Mouse (Mus musculus) megakaryocyte-erythroid progenitor cell, adult 5-6 weeks (primary cell): Measurements from ENCODE around the gene Cchcr1. TPM values are rescaled to one million over a fixed set of nuclear protein-coding genes. Genes with fewer than 3 reads are reported as not detected.

Source experiments
- ATAC-seq: replicated peaks from 2 replicates; pipeline ENCODE4 v1.8.0; 2016; ENCODE audit warnings: mild to moderate bottlenecking, inconsistent platforms; ENCODE audit not compliant: severe bottlenecking, poor library complexity, low FRiP score, low TSS enrichment
- total RNA-seq, 2 experiments: library from RNA; stranded (forward) in 1 of 2; stranded (reverse) in 1 of 2; fragments of 200-1000, 215-1000 nt in 1 of 2; fragments of >200 nt in 1 of 2; fragmentation: Nextera tagmentation in 1 of 2; gene quantifications; 2 replicates each; pipeline ENCODE4 v1.2.3; 2014 to 2017

Cchcr1 gene
- total RNA-seq, 2 experiments from 2014 or later: 13.3 to 24.6 TPM

DNA sequence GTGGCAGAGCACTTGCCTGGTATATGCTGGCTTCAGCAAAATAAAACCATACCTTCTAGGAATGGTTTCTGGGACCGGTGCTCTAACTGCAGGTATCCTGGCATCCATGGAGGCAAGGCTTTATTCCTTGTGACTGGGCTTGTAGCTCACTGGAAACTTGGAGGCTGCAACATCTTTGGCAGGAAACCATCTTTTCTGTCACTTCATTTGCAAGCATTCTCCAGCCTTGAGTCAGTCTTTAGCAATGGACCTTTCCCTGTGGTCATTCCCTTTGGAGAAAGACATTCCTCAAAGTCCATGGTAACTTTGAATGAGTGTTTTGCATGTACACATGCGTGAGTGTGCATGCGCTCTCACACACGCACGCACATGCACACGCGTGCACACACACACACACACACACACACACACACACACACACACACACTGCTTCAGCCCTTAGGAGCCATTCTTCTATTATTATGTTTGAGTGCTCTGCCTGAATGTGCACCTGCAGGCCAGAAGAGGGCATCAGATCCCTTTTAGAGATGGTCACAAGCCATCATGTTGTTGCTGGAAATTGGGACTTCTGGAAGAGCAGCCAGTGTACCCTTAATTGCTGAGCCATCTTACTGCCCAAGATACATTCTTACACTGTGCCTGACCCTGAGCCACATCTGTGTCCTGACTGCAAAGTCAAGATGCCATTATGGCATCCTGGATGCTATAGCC is 3.8 kb upstream of the Cchcr1 start:
- no peak for ATAC-seq

DNA sequence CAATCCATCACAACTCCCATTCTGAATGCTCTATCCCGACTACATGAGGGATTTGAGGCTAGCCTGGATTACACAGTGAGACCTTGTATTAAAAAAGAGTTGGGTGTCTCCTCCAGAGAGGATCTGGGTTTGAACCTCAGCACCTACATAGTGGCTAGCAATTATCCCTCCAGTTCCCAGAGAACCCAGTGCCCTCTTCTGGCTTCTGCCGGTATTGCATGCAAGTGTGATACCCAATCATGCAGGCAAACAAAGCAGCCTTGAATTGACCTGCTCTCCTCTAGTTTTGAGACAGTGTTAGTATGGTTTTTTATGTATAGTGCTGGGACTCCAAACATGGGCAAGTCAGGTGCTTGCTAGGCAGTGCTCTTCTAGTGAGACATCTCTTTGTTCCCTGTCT is 3.0 kb upstream of the Cchcr1 start:
- no peak; the same call in 1 of the 2 replicates for ATAC-seq

DNA sequence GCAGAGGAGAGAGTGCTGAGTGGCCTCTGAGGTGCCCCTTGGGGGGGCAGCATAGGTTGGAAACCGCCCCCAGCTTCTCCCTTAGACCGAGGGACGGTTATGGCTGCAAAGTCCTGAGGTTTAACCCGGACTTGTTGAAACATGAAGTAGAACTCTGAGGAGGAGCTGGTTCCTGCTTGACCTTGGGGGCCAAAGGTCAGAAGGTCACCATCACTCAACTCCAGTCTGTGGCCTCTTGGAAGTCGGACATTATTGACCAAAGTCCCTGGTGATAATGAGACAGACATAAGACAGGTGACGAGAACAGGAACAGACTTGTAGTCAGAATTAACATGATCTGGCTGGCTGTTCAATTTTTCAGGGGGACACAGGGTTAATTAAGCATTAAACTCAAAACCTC is 2.1 kb upstream of the Cchcr1 start:
- no peak for ATAC-seq

DNA sequence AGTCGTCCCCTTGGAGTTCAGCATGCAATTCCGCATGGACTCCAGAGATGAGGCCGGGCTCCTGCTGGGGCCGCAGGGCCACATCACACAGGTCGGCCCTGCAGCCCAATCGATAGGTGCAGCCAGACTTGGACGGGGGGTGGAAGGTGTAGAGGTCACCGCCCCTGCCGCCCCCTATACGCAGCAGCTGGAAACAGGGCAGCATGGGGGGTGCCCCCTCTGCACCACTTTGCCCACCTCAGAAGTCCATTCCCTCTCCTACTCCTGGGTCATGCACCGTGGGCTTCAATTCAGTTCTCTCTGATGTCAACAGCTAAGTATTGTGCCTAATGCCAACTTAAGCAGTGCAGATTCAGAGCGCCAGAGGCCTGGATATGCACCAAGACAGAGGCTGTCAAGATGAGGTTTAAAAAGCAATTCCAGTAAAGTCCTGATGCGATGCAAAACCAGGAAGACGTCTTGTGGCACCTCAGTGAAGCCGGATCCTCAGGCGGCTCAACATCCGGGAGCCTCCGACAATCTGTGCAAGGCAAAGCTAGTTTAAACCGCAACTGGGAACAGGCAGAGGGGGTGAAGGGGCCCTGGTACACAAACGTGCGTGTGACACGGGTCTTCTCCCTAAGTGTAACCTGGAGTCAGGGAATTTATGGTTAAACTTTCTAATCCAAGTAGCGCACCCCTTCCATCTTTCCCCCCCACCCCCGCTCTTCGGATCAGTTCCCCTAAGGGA is 824 bp upstream of the Cchcr1 start:
- ATAC-seq: no peak

DNA sequence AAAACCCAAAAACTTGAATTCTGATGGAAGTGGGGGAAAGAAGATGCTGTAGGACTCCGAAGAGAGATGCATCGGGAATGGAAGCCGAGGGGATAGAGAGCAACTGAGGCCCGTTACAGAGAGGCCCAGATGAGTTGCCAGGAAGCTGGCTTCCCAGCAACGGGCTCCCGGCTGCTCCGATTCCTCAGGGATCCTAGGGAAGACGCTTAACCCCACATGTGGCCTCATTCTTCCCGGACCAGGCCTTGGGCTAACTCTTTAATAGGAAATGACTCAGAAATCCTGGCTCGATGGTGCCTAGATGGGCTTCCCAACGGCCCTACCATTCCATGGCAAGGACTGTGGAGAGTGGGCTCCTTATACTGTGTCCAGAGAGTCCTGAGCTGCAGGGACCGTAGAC is 626 bp downstream of the Cchcr1 start:
- no peak for ATAC-seq

DNA sequence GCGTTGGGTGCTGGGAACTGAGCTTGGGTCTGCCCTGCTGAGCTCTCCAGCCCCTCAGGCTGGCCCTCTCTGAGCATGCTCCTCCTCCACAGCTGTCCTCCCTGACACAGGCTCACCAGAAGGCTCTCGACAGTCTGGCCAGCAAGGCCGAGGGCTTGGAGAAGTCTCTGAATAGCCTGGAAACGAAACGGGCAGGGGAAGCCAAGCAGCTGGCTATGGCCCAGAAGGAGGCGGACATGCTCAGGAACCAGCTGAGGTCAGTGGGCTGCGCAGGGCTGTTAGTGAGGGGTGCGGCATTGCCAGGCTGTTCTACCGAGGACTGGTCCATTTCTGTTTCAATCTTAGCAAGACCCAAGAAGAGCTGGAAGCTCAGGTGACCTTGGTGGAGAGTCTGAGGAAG is 7.5 kb downstream of the Cchcr1 start:
- no peak for ATAC-seq

DNA sequence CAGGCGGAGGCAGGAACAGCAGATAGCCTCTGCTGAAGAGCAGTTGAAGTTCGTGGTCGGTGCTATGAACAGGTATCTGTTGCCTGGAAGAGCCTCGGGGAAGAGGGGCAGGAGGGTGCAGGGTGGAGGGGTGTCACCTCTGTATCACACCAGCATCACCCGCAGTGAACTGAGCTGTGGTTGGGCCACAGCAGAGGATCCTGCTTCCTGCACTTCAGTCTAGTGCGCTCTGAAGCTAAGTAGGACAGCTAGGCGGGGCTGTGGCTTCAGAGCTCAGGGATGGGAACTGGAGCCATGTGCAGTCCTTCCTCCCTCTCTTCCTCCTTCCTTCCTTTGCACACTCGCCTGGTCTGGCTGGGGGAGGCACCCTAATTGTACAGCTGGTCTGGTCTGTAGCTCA is 9.7 kb downstream of the Cchcr1 start:
- ATAC-seq: no peak

DNA sequence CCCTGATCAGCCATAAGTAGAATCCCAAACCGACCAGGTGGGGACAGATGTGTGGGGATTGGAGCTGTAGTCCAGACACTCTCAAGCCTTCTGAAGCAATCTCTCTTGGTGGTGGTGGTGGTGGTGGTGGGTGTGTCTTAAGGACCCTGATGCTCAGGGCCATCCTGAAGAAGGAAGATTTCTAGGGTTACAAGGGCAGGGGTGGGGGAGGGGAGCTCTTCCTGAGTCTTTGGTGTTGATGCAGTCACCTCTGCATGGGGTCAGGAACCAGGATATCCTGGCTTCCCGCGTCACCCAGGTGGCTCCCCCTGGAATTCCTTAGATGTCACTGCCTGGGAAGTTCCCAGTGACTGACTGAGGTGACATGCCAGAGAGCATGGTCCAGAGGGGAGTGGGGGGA is 15.5 kb downstream of the Cchcr1 start:
- ATAC-seq: no peak

DNA sequence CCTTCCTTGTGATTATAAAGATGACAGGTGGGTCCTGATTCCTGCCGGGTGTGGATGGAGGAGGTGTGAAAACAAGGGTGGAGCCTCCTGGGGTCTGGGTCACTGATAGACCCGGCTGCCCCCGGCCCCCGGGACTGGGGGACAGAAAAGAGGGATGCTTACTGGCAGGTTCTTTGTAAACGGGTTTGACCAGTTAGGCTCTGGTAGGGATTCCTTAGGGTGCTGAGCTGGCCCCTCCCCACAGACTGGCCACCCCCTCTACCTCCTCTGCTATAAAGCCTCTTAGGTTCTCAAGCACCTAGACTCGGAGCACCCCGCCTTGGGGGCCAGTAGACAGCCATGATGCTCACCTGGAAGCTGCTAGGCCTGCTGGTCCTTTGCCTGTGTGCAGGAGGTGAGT is 16.0 kb downstream of the Cchcr1 start, which contains the start of gene Psors1c2:
Psors1c2 (plus strand) TSS at position 301 of the 400 bp plus-strand sequence.
- ATAC-seq: no peak

DNA sequence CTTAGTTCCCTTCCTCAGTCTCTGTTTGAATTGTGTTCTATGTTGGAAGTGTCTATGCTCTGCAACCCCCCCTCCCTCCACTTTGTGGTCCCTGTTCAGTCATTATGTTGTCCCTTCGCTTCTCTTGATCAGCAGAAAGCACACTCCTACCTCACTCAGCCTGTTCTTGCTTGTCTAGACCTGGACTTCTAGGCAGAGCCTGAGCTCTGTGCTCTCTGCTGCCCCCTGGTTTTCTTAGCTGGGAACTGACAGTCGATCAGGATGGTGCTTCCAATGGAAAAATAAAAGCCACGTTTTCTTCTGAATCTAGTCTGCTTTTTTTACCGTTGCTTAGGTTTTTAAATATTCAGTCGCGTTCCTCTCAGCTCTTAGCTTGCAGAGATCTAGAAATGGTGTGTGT is 17.4 kb downstream of the Cchcr1 start:
- ATAC-seq: peak; percentile 81

DNA sequence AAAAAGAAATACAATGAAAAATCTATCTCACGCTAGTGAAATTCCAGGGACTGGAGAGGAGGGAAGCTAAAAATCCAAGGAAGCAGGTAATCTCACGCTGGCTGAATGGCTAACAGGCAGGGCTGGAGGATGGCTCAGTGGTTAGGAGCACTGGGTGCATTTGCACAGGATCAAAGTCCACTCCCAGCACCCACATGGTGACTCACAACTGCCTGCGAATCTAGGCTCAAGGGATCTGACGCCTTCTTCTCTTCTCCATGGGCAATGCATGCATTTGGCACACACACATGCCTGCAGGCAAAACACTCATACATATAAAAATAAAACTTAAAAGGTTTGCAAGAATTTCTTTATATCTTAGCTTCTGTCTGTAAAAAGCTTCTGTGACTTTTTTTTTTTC is 20.5 kb downstream of the Cchcr1 start:
- ATAC-seq: no peak

DNA sequence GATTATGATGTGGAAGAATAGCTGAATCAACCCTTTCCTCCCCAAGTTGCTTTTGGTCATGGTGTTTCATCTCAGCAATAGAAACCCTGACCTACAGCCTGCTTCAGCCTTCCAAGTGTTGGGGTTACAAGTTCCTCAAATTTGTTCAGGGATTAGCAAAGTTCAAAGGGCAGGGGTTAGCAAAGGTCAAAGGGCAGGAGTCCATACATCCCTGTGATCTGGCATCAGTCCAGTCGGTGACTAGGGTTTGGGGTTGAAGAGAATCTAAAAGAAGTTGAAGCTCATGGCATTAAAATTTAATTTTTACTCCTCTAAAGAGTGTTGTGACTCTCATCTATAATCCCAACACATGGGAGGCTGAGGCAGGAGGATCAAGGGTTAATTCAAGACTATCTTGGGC is 21.6 kb downstream of the Cchcr1 start:
- no peak for ATAC-seq

DNA sequence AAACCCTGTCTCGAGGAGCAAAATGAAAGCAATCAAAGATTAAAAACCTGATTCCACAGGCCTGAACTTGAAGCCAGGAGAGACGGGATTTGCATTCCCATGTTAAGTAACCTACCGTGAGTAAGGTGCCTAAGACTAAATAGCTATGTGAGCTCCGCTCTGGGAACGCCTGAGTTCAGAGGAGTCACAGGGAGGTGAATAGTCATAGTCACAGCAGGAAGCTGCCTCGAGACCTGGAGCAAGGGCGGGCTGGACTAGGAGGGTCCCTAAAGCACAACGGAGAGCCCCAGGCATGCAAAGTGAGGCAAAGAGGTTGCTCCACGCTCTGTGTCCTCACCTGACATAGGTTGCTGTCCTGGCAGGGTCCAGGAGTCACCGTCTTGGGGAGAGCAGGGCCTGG is 22.6 kb downstream of the Cchcr1 start:
- ATAC-seq: no peak

DNA sequence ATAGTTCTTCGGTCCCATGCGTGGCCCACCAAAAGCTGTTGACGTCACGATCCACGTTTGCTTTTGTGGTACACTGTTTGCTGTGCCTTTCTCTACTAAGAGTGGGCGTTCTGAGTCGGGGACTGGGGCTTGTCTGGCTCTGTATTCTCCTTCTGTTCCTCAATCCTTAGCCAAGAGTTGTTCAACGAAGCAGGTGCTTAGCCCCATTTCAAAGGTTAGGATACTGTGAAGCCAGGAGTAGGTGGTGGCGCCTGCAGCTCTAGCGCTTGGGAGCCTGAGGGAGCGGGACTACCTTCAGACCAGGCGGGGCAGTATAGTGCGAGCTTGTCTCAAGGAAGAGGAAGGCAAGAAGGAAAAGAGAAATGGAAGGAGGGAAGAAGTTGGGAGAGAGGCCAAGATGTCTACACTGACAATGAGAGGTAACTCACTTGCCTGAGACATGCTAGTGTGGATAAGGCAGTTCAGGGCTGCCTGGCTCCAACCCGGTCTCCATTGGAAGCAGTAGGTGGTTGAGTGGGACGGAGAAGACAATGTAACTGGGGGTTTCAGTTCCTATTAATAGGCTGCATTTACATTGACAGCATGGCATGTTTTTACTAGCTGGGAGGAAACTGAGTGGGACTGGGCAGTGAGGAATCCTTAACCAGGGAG is 26.0 kb downstream of the Cchcr1 start:
- no peak for ATAC-seq

DNA sequence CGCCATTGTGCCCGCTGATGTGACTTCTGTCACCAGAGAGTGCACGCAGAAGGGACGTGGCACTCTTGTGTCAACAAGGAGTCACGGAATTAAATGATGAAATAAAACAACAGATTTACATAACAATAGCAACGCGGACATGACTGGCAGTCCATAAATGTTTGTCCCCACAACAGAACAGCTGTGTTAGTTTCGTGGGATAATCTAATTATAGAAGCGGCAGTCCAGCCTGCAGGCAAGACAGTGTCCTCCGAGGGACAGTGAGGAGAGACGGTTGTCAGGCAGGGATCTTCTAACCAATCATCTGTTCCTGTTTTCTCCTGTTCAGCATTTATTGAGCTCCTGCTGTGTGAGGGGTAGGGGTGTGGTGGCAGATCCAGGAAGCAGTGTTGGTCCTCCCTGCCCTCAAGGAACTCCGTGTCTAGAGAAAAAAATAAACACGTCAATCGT is 26.5 kb downstream of the Cchcr1 start:
- ATAC-seq: no peak

DNA sequence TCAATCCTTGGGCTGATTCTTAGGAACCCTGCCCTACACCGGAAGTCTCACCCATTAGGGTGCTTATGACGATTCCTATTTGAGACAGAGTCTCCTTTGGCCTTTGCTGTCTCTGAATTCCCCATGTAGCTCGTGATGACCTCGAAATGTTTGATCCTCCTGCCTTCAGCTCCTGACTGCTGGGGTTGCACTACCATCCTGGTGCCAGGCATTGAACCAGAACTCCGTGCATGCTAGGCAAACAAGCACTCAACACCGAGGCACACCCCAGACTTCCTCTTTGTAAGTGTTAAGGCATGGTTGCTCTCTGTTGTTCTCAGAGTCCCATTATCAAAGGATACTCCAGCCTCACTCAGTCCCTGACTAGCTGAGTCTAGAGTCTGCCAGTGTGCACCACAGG is 27.1 kb downstream of the Cchcr1 start:
- no peak for ATAC-seq

DNA sequence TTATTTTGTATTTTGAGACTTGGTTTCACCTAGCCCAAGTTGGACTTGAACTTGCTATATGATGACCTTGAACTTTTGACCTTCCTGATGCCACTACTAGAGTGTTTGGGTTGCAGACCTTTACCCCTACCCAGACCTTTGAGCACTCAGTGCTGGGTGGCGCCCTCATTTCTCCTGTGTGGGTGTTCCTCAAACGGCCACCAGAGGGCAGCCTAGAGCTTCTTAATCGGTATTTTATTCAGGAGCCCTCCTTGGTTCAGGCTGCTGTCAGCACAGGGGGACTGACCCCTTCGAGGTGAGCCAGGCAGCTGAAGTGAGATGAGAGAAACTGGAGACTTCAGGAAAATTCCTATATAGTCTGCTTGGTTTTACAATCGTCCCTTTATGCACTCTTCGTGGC is 27.8 kb downstream of the Cchcr1 start:
- ATAC-seq: peak; percentile 39

DNA sequence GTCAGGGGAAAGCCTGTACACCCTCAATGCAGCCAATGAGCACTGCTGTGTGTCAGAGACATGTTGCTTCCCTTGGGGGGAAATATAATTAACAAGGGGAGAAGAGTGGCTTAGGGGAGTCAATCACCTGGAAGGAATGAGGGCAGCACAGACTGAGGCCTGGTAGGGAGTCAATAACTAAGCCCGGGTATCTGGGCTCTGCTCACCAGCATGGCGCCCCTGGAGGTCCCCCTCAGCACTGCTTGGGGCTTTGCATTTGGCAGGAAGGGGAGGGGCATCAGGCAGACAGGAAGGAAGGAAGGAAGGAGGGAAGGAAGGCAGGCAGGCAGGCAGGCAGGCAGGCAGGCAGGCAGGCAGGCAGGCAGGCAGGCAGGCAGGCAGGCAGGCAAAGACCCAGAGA is 30.6 kb downstream of the Cchcr1 start:
- ATAC-seq: no peak

DNA sequence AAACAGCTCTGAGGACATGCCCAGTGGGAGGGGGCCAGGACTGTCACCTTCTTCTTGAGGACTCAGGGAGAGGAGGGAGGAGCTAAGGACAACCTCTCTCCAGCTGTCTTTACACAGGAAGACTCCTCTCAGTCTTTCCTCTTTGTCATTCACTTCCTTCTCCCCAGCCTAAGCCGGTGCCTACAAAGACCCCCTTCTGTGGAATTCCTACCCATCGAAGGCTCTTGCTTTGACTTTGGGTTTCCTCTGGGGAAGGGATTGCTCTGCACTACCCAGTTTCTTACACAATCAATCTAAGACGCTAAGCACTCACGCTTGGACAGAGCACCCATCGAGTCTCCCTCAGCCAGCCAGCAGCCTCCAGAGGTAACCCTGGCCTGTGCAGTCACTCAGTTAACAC is 31.7 kb downstream of the Cchcr1 start:
- no peak for ATAC-seq

DNA sequence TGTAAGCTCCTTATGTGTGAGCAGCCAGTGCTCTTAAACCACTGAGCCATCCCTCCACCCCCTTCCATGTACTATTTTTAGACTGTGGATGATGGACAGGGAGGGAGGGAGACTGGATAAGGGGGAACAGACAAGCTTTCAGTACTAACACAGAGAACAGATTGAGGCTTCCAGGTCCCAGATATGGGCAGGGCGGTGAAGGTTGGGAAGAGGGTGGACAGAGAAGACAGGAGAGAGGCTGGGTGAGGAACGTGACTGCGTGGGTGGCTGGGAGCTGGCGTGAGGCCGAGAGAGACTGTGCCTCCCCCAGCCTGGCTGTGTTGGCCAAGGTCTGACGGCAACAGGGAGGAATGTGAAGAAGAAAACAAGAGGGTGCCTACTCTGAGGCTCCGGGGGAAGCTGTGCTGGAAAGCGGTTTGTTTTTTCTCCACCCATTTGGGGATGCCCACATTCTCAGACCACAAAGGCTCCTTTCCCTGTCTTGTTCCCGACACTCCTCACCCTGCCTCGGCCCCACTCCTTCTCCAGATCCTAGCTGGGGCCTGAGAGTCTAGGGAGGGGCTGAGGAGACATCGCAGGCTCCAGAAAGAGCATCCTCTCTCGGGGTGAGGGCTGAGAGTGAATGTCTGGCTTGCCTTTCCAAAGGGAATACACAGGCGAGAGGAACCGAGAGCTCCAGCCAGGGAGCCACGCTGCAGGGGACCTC is 32.7 kb downstream of the Cchcr1 start:
- ATAC-seq: no peak
